17 mouse cellular contexts compared by ENCODE assay signal in genomic region chr12:103327107-103327506, GRCm38 (mm10). TPM values are rescaled to one million over a fixed set of nuclear protein-coding genes. Genes with fewer than 3 reads are reported as not detected.
A peak's percentile ranks its signal among the peaks of the same experiment; 100 is the strongest.
DNase-seq lines count a peak whose midpoint lies in the region; ATAC-seq lines count a peak whose summit lies in the region.
"Had no signal": no experiment of that assay in that cellular context is flagged by ENCODE, and none has a peak within 500 bp of the region (broad histone marks: within the 10 kb centered on the region; RNA-seq: fewer than 3 reads in every experiment).

No protein-coding gene starts in this region.

- 0 out of 2 replicates have a peak overlapping the region, but pooled peaks have one; percentile 14 for H3K9ac ChIP-seq in heart, embryonic 16.5 days (ENCODE audit: low read length)
- no peak overlapping the region for H3K9ac ChIP-seq in midbrain, embryonic 11.5 days (ENCODE audit: low read length)
- H3K9ac ChIP-seq: heart, embryonic 15.5 days; limb, embryonic 15.5 days had no signal

- no peak for ATAC-seq in heart, embryonic 16.5 days (replicated peaks; ENCODE audit: extremely low read depth, insufficient read depth, low FRiP score)
- ATAC-seq in midbrain, embryonic 11.5 days (ENCODE audit: low FRiP score), result no peak

- H3K4me1 ChIP-seq in heart, embryonic 16.5 days (ENCODE audit: control insufficient read depth, insufficient read depth, low read length), result peaks cover 57% of the 10 kb centered on the region
- peaks cover 53% of the 10 kb centered on the region for H3K4me1 ChIP-seq in midbrain, embryonic 10.5 days
- 0 out of 2 replicates have a peak, but pooled peaks cover 4% of the 10 kb centered on the region for H3K4me1 ChIP-seq in midbrain, embryonic 11.5 days (ENCODE audit: control insufficient read depth, insufficient read depth, low read length)

- no peaks in the 10 kb centered on the region for H3K27me3 ChIP-seq in heart, embryonic 16.5 days (ENCODE audit: control insufficient read depth, insufficient read depth, low read length)
- peaks cover 89% of the 10 kb centered on the region for H3K27me3 ChIP-seq in midbrain, embryonic 10.5 days (ENCODE audit: low read depth, poor library complexity, severe bottlenecking)
- peaks cover 15% of the 10 kb centered on the region for H3K27me3 ChIP-seq in midbrain, embryonic 11.5 days (ENCODE audit: control insufficient read depth, insufficient read depth, low read length)

- peaks cover 17% of the 10 kb centered on the region for H3K36me3 ChIP-seq in heart, embryonic 16.5 days (ENCODE audit: control insufficient read depth, insufficient read depth)
- H3K36me3 ChIP-seq in midbrain, embryonic 10.5 days, result no peaks in the 10 kb centered on the region
- H3K36me3 ChIP-seq in midbrain, embryonic 11.5 days (ENCODE audit: control insufficient read depth, insufficient read depth, low read length), result no peaks in the 10 kb centered on the region
- H3K36me3 ChIP-seq: limb, embryonic 15.5 days had no signal

- DNase-seq in heart, adult 11 months, result peak; percentile 97
- no peak for DNase-seq in heart, postnatal 10 days
- no peak for DNase-seq in heart, postnatal 4 days
- peak; percentile 28 for DNase-seq in midbrain, embryonic 10.5 days (ENCODE audit: low spot score)
- no peak for DNase-seq in midbrain, embryonic 11.5 days (ENCODE audit: low spot score, missing footprints)
- no peak for DNase-seq in urinary bladder, adult 2 months (ENCODE audit: low spot score)
- DNase-seq: adrenal gland, adult 8-10 months; cerebellum, postnatal 10 days; kidney, adult 8-10 months; lung, adult 2 months had no signal

- intact Hi-C loops in heart, postnatal 10 days (cut with DNase I), result loop anchor here (5.0 kb wide), 1 partner anchor 40 kb away; no protein-coding TSS in a partner anchor

- H3K27ac ChIP-seq in heart, embryonic 16.5 days (ENCODE audit: low read length), result 0 out of 2 replicates have a peak overlapping the region, but pooled peaks have one; percentile 11
- H3K27ac ChIP-seq in midbrain, embryonic 10.5 days (replicated peaks), result peak overlapping the region; percentile 33; the same call in 1 of the 2 replicates
- no peak overlapping the region for H3K27ac ChIP-seq in midbrain, embryonic 11.5 days (ENCODE audit: low read depth, low read length)
- H3K27ac ChIP-seq: heart, embryonic 15.5 days; limb, embryonic 15.5 days; stomach, postnatal 0 days had no signal

- no peak overlapping the region for H3K4me3 ChIP-seq in heart, embryonic 16.5 days (ENCODE audit: low read length)
- no peak overlapping the region for H3K4me3 ChIP-seq in midbrain, embryonic 10.5 days
- no peak overlapping the region for H3K4me3 ChIP-seq in midbrain, embryonic 11.5 days (ENCODE audit: low read depth, low read length)
- H3K4me3 ChIP-seq: heart, embryonic 15.5 days; limb, embryonic 15.5 days; megakaryocyte, embryonic 14.5 days had no signal

- 33% methylated on average over 7 of the region's 7 CpGs for WGBS in heart, embryonic 16.5 days
- 27% methylated on average over 7 of the region's 7 CpGs for WGBS in midbrain, embryonic 10.5 days
- 15% methylated on average over 7 of the region's 7 CpGs for WGBS in midbrain, embryonic 11.5 days

- no peak overlapping the region for H3K4me2 ChIP-seq in heart, embryonic 16.5 days (ENCODE audit: low read depth, low read length)
- no peak overlapping the region for H3K4me2 ChIP-seq in midbrain, embryonic 11.5 days
- H3K4me2 ChIP-seq: heart, embryonic 15.5 days; limb, embryonic 15.5 days had no signal

- no peaks in the 10 kb centered on the region for H3K9me3 ChIP-seq in heart, embryonic 16.5 days (replicated peaks; ENCODE audit: control insufficient read depth, low read length)
- no peaks in the 10 kb centered on the region for H3K9me3 ChIP-seq in midbrain, embryonic 10.5 days (replicated peaks)
- no peaks in the 10 kb centered on the region for H3K9me3 ChIP-seq in midbrain, embryonic 11.5 days (ENCODE audit: control insufficient read depth, low read length)
- H3K9me3 ChIP-seq: heart, embryonic 15.5 days; limb, embryonic 15.5 days had no signal

RNA-seq across cellular contexts. Expression of gene Fam181a, which starts 16.3 kb away (rescaled TPM):
- not detected for total RNA-seq in heart, postnatal 10 days (2021)
- not detected in 2 replicates for polyA plus RNA-seq in heart, embryonic 16.5 days (2015; fragmentation: Nextera tagmentation; extraction: Ambion mirVana)
- not detected for total RNA-seq in heart, postnatal 4 days (2021)
- polyA plus RNA-seq in midbrain, embryonic 10.5 days (2016; fragmentation: Nextera tagmentation; extraction: Ambion mirVana), result 52.7 and 54.9 TPM in 2 replicates
- polyA plus RNA-seq in midbrain, embryonic 11.5 days (2014; fragmentation: Nextera tagmentation; extraction: Ambion mirVana), result 47.3 and 57.7 TPM in 2 replicates
- polyA plus RNA-seq in urinary bladder, adult 2 months (2012; rRNA removed), result not detected in 2 replicates
- total RNA-seq: adrenal gland, adult 8-10 months; gastrocnemius, adult 8-10 months had no signal
- polyA plus RNA-seq: heart, embryonic 15.5 days; limb, embryonic 15.5 days; stomach, postnatal 0 days; thymus, postnatal 0 days had no signal

RNA-seq across cellular contexts. Expression of gene Asb2, which starts 28.7 kb away (rescaled TPM):
- 100 to 1,000 TPM; 406 to 430 TPM for total RNA-seq in heart, postnatal 10 days (2021)
- polyA plus RNA-seq in heart, embryonic 16.5 days (2015; fragmentation: Nextera tagmentation; extraction: Ambion mirVana), result 253 and 264 TPM in 2 replicates
- total RNA-seq in heart, postnatal 4 days (2021), result 100 to 1,000 TPM; 330 to 353 TPM
- 0.53 and 0.83 TPM in 2 replicates for polyA plus RNA-seq in midbrain, embryonic 10.5 days (2016; fragmentation: Nextera tagmentation; extraction: Ambion mirVana)
- polyA plus RNA-seq in midbrain, embryonic 11.5 days (2014; fragmentation: Nextera tagmentation; extraction: Ambion mirVana), result 0.58 and 0.77 TPM in 2 replicates
- 46.8 and 55.6 TPM in 2 replicates for polyA plus RNA-seq in urinary bladder, adult 2 months (2012; rRNA removed)

Comparison
In these comparisons a context has a peak if more than half of its experiments do, and no peak if none do; other contexts are left out.
1. DNase-seq: peak in heart, adult 11 months (single experiment) and midbrain, embryonic 10.5 days (single experiment); none in heart, postnatal 10 days (0 of 2), heart, postnatal 4 days (single experiment), midbrain, embryonic 11.5 days (single experiment) and urinary bladder, adult 2 months (single experiment).
2. RNA of gene Fam181a, which starts 16.3 kb away (polyA plus RNA-seq): 47.3 to 57.7 TPM in midbrain, embryonic 11.5 days and 52.7 to 54.9 TPM in midbrain, embryonic 10.5 days; not detected in heart, embryonic 16.5 days and not detected in urinary bladder, adult 2 months; every median in the first group is over 10 times any median in the second.
3. RNA of gene Asb2, which starts 28.7 kb away (polyA plus RNA-seq): 253 to 264 TPM in heart, embryonic 16.5 days and 46.8 to 55.6 TPM in urinary bladder, adult 2 months; 0.58 to 0.77 TPM in midbrain, embryonic 11.5 days and 0.53 to 0.83 TPM in midbrain, embryonic 10.5 days; every median in the first group is over 10 times any median in the second.